Mouse (Mus musculus) layer of hippocampus, adult 9-11 months (tissue): ENCODE measurements around the gene Kdm8.

Source experiments
- DNase-seq: peaks from one replicate; pipeline ENCODE4 v3.0.0; 2022

Kdm8 gene

DNA sequence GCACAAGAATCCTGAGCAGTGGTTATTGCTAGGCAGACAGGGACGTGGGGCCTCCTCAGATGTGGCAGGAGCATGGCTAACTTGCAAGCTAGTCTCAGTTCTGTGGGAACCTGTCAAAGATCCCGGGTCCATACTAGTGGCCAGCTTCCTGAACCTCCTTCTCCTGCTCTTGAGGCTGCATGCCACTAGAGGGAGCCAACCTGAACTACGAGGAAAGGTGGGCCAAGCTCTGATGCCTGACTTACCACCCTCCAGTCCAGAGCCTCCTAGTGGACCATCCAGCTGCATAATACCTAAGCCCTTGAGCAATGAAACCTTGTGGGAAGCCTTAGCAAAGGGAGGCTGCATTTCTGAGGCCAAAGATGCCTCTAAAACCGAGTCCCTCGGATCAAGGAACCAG lies 25.5 kb downstream of the Kdm8 start:
- DNase-seq: peak; percentile 43

DNA sequence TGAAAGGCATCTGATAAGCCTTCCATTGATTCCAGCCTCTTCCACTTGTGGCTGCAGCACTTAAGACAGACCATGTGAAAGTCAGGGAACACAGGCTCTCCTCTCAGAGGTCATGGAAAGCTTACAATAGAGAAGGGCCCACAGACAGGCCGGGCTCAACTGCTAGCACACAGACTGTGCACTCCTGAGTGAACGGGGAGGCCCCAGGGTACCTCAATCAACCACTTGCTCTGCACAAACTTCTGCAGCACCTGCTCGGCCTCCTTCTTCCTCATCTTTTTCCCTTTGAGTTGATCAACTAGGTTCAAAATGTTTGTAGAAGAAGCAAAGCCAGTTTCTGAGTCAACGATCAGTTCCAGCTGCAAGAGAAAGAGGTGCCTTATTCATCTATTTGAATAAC lies 26.4 kb downstream of the Kdm8 start:
- no peak for DNase-seq

DNA sequence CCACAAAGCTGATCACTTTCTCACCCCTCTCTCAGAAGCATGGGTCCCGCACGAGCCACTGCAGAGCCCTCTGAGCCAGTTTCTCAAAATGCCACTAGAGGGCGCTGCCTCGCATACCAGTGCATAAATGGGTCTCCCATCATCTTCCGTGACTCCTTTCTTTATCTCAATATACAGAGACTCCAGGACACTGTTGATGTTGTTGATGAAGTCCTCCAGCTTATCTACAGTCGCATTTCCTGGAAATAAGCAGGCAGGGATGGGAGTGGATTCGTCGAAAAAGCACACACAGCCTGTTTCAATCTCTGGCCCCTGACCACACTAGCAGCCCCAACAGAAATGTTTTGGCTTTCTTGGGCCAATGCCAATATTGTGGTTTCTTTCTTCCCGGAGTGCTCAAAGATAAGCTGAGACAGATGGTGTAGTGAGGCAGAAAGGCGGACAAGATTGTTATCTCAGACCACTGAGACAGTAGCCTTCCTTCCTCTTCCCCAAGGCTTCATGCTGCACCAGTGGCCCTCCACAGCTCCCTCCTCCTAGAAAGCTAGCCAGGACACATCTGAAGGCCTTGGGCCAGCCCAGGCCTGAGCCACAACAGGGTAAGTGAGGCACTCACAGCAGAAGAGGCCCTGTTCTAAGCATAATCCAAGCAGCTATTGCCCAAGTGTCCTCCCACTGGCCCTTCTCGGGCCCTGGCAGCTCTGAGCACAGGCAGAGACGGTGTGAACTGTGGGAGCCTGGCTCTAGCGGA lies 27.7 kb downstream of the Kdm8 start:
- peak; percentile 74 for DNase-seq

DNA sequence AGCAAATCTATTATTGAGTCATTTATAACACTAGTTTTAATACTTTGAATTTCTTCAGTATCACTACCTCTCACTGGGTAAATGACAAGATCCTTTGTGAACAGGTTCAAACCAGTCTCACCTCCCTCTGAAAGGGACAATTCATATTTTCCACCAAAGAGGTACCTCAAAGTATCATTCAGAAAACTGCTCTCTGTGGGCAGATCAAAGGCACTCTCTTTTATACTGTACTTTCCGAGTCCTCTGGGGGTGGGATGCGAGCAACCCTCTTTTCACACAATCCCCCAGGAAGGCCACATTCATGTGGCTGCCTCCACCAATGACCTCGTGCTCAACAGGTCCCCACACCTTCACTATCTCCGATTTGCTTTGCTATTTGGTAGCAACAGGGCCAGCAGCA lies 30.1 kb downstream of the Kdm8 start:
- DNase-seq: no peak

DNA sequence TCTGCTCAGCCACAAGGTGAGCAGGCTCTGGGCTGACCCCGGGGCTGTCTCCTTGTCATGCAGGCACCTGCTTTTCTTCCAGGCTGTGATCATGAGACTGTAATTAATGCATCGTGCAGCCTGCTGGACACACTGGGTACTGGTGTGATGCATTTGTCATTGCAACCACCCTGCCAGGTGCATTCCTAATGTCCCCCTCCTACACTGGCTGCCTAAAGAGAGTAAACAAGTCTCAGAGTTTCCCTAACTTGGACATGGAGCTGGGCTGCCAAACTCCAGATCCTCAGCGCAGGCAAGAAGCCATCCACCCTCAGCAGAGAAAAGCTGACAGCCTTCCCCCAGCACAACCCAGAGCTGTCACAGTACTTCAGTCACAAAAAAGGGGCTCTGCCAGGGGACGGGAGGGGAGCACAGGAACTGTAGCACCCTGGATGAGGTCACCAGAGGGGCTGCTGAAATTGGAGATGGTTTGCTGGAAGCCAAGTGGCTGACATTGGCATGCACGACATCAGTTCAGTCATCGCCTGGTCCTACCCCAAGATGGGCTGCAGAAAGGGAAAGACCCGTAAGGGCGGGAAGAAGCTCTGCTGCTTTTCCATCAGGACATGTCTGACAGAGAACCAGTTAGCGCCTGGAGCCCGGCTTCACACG lies 31.2 kb downstream of the Kdm8 start:
- no peak for DNase-seq

DNA sequence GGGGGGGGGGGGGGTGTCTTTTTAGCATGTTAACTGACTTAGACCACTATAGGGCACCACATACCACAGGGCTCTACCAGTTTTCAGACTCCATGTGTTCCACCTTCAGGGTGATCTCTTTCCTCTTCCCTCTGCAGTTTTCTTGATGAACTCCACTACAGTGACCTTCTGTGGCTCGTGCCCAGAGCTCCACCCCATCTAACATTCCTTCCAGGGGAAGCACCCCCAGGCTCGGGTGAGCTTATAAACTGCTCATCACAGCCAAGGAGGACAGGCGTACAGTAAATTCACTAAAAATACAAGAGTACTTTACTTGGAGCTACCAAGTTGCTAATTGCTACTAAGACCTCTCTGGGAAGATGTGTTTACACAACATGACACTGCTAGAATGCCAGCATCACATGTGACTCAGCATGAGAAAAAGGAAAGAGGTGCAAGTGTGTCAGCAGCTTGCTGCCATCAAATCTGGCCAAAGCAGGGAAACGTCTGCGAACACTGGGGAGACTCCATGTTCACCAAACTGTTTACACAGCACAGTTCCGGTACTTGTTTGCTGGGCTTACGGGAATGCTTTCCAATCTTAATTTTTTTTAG lies 34.0 kb downstream of the Kdm8 start:
- DNase-seq: no peak

DNA sequence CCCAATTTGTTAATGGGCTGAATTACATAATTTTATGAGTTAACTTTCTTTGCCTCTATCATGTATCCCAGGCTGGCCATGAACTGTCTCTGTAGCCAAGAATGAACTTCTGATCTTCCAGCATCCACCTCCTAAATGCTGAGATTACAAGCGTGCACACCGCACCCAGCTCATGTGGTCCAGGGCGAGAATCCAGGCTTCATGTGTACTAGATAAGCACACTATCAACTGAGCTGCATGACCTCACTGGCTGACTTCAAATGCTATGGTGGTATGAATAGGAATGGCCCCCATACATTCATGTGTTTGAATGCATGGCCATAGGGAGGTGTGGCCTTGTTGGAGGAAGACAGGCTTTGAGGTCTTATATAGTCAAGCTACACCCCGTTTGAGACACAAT lies 36.0 kb downstream of the Kdm8 start:
- DNase-seq: no peak

DNA sequence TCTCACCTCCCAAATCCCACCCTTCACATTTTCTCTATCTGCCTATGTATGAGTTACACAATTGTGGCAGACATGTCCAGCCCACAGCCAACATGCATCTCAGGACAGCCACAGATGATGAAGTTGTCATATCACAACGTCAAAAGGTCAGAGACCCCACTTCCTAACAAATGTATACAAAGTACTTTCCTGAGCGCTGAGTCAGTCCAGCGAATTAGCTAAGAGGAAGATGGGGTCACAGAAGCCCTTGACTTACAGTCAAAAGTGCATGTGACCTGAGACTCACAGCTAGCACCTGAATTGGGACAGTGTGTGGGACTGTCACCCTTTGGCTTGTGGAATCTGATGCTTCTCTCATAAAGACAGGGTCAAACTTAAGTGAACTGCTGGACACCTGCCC lies 37.9 kb downstream of the Kdm8 start:
- DNase-seq: no peak

DNA sequence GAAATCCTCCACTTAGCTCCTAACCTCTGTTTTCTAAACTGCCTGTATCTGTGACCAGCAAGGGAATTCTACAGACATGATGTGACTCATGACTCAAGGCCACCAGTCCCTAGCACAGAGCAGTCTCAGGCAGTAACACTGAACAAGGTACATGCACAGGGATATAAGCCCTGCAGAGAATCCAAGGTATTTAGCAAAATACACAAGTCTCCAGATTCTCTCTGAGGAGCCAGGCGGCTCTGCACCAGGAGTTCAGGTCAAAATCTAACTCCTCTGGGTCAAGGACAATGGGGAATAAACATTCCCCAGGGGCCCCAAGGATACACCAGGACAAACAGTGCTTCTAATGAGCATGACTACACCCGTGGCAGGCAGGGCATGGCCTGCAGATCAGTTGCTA lies 38.4 kb downstream of the Kdm8 start:
- no peak for DNase-seq

DNA sequence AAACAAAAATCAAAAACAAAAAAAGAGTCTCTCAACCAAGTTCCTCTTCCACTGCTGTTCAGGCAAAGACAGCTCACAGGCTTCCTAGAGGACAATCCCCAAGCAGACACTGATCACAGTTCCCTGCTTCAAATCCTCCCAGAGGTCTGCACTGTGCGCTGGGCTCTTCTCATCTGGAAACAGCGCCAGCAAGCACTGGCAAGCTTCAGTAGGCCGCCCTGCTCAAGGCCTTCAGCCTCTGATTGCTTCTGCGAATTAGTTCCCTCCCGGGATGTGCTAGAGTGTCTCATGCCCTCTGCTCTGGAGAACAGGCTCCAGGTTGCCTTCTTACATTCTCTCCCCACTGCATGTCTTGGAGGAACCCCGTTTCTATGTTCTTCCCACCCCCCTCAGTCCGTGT lies 40.3 kb downstream of the Kdm8 start:
- no peak for DNase-seq

DNA sequence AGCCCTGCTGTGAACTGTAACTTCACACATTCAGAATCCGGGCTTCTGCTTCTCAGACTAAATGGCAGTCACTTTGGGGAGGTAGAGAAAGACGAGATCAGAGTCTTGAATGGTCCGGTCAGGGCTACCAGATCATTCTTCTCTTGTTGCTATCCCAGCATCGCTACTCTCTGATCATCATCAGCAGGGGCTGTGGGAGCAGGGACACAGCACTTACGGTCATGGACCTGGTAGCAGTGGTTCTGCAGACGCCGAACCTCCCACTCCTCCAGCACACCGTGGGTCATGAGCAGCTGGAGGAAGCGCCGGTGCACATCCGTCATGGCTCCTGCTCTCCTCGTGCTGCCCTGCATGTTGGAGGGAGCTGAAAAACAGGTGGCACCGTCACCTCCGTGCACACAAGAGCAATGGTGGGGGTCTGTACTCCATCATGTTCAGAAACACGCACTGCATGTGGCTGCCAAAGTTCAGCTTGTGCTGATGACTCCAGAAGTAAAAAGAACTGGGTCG lies 41.7 kb downstream of the Kdm8 start:
- no peak for DNase-seq

DNA sequence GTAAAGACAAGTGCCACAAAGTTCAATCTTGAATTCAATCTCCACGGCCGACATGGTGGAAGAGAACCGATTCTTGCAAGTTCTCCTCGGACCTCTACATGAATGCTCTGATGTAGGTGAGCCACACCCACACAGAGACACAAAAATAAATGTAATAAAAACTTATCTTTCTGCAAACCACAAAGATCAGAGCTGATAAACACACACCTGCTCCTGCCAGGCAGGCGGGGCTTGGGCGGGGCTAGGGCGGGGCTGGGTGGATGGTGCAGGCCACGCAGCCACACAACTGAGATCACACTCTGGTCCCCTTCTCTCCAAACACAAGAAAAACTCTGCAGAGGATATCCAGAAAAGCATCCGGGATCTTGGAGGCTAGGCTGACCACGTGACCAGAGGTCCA lies 42.6 kb downstream of the Kdm8 start:
- DNase-seq: no peak

DNA sequence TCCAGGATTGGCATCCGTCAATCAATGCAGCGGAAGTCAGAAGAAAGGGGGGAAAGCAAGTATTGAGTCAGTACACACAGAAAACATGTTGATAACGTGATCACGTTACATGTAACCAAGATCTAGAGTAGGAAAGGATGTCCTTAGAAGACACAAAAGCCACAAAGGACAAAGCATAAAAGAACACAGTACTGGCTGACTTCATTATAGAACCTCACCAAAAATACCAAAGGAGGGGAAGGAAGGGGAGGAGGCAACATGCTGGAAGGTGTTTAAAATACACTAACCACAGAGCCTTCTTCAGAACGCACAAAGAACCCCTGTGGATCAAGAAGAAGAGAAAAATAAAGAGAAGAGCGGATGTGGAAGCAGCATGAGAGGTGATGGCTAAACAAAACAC lies 44.2 kb downstream of the Kdm8 start:
- no peak for DNase-seq

DNA sequence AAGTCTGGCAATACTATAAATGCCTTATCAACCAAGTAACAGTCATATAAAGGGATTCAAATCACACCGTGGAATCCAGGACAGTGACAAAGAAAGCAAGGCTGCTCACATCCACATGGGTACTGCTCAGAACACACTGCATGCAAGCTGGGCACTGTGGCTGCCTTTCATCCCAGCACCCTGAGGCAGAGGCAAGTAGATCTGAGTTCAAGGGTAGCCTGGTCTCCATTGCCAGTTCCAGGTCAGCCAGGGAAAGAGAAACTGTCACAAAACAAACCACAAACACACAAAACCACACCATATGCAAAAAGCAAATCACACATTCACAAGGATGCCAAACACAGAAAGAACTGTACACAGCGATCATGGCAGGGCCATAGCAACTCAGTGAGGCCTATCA lies 45.2 kb downstream of the Kdm8 start:
- no peak for DNase-seq

DNA sequence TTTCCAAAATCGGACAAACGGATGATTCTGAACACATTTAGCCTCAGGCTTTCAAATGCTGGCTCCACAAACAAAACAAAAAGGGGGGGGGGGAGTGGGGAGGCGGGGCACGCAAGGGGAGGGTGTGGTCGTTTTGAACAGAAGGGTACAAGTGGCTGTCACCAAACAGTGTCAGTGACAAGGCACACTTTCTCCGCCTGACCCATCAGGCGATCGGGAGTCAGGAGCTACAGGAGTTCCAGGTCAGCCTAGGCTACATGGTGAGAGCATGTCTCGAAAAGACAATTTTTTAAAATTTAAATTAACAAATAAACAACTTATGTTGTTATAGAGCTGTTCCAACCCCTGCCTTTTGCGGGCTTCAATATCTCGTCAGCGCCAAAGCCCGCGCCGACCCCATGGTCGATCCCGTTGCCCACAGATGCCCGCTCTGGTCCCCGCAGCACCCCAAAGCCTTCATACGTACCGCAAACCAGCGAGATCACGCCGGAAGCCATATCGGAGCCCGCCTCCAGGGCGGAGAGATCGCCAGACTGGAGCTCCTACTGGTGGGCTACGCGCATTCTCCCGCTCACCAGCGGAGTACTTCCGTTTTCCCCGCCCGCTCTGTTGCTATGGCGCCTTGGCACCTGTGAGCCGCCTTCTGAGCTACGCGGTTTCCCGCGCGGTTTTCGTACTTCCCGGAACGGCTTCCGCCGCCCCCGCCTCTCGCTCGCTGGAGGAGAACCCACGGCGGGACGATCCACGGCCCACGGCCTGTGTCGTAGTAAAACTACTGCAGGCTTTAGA lies 46.7 kb downstream of the Kdm8 start, which contains the start of gene Nsmce1:
Nsmce1 (minus strand) TSS at position 650 of the 789 bp plus-strand sequence.
- peak; percentile 97 for DNase-seq

DNA sequence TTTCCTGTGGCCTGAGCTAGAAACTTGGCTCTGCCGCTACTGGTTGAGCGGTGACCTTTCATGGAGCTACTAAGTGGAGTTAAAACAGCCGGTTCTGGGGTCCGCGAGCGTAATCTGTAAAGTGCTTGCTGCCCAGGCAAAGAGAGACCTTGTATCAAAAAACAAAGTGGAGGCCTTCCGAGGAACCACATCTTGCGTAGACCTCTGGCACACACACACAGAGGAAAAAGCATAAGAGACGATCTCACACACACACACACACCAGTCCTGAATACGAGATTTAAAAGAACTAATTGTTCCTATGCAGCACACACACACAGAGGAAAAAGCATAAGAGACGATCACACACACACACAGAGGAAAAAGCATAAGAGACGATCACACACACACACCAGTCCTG lies 47.3 kb downstream of the Kdm8 start:
- no peak for DNase-seq

DNA sequence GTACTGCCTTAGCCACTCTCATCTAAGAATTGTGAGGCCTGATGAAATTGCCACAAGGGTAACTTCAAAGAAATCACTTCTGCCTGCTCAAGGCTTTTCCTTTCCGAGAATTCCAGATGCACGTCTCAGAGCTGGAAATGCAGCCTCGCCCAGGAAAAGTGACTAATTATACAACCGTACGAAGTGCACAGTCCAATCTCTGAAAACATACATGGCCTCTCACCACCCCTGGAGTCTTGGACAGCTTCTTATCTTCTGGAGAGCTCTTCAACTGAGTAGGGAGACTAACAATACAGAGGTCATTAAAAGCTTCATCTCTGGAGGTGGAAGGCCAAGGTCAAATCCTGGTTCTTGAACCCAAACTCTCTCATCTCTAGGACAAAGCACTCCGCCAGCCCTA lies 48.1 kb downstream of the Kdm8 start:
- DNase-seq: no peak

DNA sequence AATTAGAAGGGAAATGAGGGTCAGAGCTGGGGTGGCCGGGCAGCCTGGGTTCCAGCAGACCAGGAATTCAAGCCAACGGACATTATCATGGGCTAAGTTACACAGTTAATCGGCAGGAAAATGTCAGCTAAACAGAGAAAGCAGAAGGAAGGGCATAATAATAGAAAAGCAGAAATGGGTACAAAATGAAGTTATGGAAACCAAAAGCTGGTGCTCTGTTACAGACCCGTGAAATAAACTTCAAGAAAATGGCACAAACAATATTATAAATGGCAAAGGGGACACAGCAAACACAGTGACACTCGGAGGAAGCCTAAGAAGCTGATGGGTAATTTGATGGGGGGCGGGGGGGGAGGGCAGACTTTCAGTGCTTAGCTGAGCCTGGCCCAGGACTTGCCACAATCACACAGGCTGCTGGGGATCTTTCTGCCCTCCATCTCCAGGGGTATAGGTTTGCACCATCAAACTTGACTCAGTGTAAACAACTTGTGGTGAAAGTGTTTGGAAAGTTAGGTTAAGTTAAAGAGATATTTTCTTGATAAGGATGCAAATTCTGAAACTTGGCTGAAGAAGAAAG lies 51.5 kb downstream of the Kdm8 start:
- DNase-seq: no peak

DNA sequence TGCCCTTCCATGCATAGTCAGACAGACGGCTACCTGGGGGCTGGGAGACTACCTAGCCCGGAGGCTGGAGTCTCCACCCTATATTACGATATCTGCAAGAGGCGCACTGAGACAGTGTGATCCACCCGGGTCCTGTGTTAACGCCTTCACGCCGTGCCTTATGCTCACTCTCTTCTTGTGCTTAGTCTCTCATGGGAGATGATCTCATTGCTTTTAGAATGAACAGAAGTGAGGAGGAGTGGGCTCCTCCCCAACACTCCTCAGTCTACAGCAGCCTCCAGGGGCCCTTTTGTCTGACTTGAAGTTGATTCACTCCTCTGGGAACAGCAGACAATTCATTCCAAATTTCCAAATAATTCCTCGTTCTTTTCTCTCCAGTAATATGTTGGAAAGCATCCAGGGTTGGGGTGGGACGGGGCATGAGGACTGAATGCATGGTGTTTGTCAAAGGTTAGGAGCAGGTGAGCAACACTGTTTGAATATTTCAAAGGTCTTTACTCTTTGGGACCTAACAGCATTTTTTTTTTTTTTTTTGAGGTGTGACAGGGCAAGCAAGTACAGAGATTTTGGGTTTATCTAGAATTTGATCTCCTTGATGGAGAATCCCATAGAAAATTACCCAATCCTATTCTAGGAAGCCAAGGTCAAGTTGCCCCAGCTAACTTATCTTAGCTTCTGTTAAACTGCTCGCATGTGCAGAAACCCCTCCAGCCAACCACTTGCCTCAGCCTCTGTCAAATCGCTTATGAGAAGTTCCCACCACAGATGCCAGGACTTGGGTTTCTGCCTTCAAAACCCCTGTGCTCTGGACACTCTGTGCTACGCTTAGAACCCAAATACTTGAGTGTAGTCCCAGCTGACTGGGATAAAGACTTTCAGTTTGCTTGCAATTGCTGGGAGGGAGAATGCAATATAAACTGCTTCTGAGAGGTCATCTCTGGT lies 55.7 kb downstream of the Kdm8 start:
- peak; percentile 62 for DNase-seq

DNA sequence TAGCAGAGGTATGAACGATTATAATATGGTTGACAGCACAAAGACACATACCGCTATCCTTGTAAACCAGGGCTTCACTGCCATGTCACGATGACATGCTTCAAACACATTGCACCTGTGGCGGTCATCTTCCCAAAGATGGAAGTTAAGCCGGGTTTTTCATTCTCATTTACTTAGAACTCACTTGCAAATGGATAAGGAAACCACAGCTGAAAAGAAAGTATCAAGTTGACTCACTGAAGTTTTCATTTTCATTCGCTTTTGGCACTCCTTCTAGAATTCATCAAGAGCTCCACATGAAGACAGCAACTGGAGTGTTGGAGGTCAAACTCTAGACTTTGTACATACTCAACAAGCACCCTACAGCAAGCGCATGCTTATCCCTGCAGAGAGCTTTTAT lies 56.4 kb downstream of the Kdm8 start:
- DNase-seq: no peak

DNA sequence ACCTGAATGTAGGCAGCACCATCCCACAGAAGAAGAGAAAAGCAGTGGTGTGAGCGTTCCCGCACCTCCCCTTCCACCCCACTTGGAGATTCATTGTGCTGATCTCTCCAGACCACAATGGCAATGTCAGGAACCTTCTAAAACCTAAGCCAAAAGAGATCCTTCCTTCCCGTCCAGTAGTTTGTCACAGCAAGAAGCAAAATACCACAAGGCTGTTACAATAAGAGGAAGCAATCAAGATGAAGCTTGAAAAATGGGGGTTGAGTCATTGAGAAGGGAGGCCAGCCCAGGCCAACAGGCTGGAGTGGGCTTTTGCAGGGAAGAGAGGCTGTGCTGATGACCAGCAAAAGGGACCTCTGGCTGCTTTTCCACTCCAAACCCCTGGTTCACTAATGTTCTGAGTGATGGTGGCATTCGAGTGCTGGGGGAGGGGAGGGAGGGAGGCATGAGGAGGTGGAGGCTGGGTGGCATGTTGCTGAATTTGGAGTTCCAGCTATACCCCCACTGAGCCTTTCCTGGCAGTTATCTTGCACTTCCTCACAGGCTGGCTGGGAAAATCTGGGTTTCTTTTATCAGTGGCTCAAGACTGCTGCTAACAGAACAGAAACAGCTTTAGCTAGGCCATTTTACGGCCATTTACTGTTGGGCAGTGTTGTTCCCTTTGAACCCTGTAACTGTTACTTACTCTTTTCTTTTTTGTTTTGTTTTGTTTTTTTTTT lies 59.1 kb downstream of the Kdm8 start:
- DNase-seq: no peak
